Mouse (Mus musculus) cerebral cortex, adult 2 months (tissue): ENCODE measurements around the gene Tsc22d1.

Experiments used
- WGBS: fragments of 180-500 bp; shearing (Covaris S2); methylation state at CpG from one replicate; pipeline ENCODE4 v1.1.7; 2018; 5-methylcytosine and 5-hydroxymethylcytosine counted together

The Tsc22d1 gene

DNA sequence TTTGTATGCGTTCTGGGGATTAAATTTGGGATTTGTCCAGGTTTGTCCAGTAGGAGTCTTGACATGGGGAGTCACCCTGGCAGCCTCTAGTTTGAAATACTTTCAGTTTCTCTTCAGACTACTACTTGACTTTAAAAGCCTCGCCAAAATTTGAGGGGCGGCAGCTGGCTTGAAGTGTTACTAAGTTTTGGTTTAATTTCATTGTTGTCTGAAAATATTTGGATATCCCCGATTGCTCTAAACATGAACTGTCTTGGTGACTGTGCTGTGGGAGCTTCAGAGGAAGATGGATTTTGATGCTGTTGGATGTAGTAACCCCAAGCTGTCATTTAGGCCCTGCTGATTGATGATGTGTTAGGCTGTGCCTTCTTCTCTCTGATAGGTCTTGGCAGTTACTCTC, 34.2 kb downstream of the Tsc22d1 start:
- 35% methylated on average over 4 of the region's 4 CpGs for WGBS

GRCm38 (mm10) chr14:76451011-76451410, 36.2 kb downstream of the Tsc22d1 start:
- 43% methylated on average over 6 of the region's 6 CpGs for WGBS

DNA sequence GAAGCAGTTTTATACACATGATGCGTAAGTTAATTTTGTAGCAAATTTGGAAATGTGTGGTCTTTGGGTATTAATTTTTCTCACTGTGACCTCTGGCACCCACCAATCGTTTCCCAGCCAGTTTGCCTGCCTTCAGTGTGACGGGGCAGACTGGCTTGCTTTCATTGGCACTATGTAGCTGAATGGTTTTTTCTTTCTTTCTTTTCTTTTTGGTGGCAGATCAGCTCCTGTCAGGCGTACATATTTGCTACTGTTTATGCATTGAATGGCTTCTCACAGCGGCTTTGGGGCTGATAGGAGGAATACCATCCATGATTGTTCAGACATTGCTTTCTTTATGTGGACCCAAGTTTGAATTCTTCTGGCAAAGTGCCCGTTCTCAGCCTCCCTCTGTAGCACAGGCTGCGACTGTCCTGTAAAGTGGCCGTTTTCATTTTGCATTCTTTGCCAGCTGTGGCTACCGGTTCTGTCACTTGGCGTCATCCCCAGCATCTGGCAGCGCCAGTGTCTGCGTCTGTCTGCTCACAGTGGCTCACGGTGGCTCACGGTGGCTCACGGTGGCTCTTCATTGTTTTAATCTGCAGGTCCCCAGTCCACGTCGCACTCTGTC, 38.1 kb downstream of the Tsc22d1 start:
- 54% methylated on average over 17 of the region's 17 CpGs for WGBS

GRCm38 (mm10) chr14:76454673-76455072, 39.9 kb downstream of the Tsc22d1 start:
- 26% methylated on average over 5 of the region's 5 CpGs for WGBS

- 40% methylated on average over 7 of the region's 7 CpGs for WGBS
These were observed 40.4 kb downstream of the Tsc22d1 start for GRCm38 (mm10) chr14:76455159-76455558.

- 93% methylated on average over 3 of the region's 3 CpGs for WGBS
These were observed 42.9 kb downstream of the Tsc22d1 start for GRCm38 (mm10) chr14:76457696-76458095.

GRCm38 (mm10) chr14:76460181-76460580, 45.4 kb downstream of the Tsc22d1 start:
- WGBS = 77% methylated on average over 7 of the region's 7 CpGs

DNA sequence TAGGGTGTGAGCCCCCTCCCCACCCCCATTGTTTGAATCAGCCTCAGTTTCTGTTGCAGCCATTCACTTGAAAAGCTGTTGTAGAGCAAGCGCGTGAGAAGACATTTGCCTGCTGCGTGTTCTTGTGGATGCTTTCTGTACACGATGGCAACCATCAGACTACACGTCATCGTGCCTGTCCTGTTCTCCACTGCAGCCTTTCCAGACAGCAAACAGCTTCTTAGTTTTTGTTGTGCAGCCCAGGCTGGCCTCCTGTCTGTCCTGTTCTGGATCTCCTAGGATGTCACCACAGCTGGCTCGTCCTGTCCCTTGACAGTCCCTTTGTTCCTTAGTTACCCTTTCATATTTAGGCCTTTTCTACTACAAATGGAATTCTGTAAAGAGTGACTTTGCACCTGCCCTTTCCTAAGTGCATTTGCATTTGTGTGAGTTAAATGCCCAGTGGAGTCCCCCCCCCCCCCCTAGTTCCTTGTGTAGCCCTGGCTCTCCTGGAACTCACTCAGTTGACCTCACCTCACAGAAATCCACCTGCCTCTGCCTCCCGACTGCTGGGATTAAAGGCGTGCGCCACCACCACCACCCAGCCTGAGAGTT, 46.5 kb downstream of the Tsc22d1 start:
- 85% methylated on average over 10 of the region's 10 CpGs for WGBS

GRCm38 (mm10) chr14:76463414-76464098, 48.8 kb downstream of the Tsc22d1 start:
- WGBS = 68% methylated on average over 4 of the region's 4 CpGs

GRCm38 (mm10) chr14:76464967-76465366, 50.2 kb downstream of the Tsc22d1 start:
- 71% methylated on average over 3 of the region's 3 CpGs for WGBS

DNA sequence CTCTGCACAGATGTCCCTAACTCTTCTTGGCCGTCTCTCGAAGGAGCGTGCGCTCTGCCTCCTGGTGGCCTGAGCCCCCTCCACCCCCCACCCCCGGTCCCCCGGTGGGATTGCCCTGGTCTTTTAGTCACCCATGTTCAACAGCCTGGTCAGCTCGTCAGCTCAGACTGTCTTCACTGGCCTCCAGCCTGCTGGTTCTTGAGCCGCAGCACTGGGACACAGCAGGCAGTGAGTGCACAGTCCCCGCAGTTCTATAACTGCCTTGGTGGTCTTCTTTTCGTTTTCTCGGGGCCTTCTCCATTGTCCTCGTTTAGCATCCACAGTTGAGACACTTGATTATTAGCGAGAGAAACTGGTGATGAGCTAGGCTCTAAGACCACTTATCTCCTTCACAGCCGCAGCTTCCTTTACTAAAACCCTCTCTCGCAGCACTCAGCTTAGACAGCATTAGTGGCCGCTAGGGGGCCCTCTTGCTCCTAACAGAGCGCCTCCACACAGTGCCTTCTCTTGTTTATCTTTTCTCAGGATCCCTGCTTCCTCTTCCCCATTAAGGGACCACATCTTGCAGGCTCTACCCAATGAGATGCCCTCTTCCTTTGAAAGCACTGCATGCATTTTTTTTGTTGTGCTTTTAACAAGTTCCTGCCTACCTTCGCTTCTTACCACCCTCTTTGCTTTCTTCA, 52.0 kb downstream of the Tsc22d1 start:
- 43% methylated on average over 18 of the region's 18 CpGs for WGBS

DNA sequence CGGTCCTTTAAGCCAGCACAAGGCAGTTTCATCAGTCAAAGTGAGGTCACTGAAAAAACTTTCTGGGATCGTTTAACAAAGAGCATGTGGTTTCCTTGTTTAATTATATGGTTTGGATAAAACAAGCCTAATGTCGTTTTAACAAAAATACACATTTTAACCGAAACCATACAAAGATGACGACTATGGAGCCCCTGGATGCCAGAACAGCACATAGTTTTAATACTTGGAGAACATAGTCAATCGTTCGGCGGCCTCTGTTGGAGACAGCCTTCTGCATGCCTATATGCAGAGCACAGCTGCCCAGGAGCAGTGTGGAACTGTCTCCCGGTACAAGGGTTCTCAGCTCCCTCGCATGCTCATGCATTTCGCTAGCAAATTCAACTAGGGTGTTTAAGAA, 53.2 kb downstream of the Tsc22d1 start:
- 82% methylated on average over 11 of the region's 11 CpGs for WGBS

DNA sequence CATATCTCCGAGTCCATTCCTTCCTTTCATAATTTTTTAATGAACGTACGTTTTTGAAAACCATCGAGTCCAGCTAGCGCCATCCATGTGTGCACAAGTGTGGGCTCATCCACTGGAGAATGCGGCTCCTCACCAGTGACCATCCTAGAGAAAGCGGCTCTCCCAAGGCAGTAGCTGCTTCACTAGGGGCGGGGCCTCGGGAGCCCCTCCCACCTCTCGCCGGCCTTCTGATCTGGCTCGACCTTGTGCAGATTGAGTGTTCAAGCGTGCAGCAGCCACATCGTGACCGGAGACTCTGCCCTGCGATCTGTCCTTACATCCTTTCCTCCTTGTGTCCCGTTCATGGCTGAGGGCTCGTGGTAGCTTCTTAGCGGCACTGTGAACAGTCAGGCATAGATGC, 56.5 kb downstream of the Tsc22d1 start:
- WGBS = 80% methylated on average over 19 of the region's 19 CpGs

GRCm38 (mm10) chr14:76472487-76472886, 57.7 kb downstream of the Tsc22d1 start:
- WGBS = 58% methylated on average over 8 of the region's 8 CpGs

GRCm38 (mm10) chr14:76473404-76473803, 58.6 kb downstream of the Tsc22d1 start:
- 10% methylated on average over 2 of the region's 2 CpGs for WGBS

DNA sequence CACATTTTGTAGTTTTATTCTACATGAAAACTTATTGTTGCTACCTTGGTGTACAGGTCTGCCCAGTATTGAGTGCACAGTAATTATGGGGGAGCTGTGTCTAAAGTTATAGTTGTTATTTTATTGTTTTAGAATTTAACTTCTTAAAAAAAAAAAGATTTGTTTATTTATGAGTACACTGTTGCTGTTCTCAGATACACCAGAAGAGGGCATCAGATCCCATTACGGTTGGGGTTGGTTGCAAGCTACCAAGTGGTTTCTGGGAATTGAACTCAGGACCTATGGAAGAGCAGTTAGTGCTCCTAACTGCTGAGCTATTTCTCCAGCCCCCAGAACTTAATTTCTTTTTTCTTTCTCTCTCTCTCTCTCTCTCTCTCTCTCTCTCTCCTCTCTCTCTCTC, 59.4 kb downstream of the Tsc22d1 start:
- 34% methylated on average over 1 of the region's 1 CpGs for WGBS

- WGBS = 64% methylated on average over 4 of the region's 4 CpGs
These were observed 62.0 kb downstream of the Tsc22d1 start for GRCm38 (mm10) chr14:76476770-76477169.

- WGBS = 93% methylated on average over 2 of the region's 2 CpGs
These were observed 63.3 kb downstream of the Tsc22d1 start for GRCm38 (mm10) chr14:76478076-76478475.

GRCm38 (mm10) chr14:76478616-76479015, 63.9 kb downstream of the Tsc22d1 start:
- WGBS = 32% methylated on average over 6 of the region's 6 CpGs

DNA sequence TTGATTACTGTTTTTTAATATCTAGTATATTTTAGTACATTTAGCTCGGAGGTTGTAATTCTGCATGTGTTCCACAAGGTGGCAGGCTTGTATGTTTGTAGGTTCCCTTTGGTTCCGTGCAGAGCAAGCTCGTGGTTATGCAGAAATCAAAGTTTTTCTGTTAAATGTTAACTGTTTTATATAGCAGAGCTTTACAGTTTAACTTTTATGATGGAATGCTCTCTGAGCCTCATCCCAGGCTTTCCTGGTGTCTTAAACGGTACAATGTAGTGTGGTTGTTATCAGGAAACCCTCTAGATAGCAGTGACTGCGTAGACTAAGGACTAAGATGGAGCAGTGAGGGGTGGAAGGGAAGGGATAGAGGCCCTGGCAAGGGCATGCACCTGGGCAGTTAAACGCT, 65.1 kb downstream of the Tsc22d1 start:
- 37% methylated on average over 6 of the region's 6 CpGs for WGBS

GRCm38 (mm10) chr14:76480507-76480906, 65.7 kb downstream of the Tsc22d1 start:
- WGBS = 76% methylated on average over 11 of the region's 11 CpGs

DNA sequence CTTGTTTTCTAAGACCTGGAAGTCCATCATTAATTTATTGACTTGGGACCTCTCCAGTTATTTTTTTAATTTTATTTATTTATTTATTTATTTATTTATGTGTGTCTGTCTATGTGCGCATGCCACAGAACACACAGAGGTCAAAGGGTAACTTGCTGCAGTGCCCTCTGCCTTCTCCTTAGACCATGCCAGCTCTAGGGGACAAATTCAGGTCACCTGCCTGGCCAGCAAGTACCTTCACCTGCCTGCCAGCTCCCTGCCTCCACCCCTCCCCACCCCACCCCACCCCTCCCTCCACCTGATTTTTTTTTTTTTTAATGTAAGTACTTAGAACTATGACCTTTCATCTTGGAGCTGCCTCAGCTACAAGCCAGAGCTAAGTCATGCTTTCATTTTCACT, 68.9 kb downstream of the Tsc22d1 start:
- 89% methylated on average over 1 of the region's 1 CpGs for WGBS

DNA sequence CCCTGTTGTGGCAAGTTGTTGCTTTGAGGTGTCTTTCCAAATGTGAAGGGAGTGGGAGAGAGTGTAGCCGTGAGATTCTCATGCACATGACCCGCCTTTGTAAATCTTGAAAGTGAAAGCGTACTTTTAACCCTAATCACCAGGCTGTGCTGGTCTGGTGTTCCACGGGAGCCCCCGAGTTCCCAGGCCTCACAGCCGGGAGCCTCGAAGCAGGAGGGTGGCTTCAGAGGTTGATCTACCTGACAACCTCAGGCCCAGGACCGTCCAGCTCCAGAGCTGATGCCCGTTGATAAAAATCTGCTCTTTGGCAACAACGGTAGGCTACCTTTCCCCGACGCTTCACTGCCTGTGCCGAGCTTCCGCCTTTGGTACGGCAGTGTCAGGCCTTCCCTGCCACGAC, 72.8 kb downstream of the Tsc22d1 start:
- 91% methylated on average over 16 of the region's 16 CpGs for WGBS
